Mouse (Mus musculus): ENCODE measurements around the gene Rbm46. TPM values are rescaled to one million over a fixed set of nuclear protein-coding genes. Genes with fewer than 3 reads are reported as not detected.
A peak's percentile ranks its signal among the peaks of the same experiment; 100 is the strongest.

Rbm46 gene
- 13.0 and 15.4 TPM in 2 replicates for polyA plus RNA-seq (2012; rRNA removed)

DNA sequence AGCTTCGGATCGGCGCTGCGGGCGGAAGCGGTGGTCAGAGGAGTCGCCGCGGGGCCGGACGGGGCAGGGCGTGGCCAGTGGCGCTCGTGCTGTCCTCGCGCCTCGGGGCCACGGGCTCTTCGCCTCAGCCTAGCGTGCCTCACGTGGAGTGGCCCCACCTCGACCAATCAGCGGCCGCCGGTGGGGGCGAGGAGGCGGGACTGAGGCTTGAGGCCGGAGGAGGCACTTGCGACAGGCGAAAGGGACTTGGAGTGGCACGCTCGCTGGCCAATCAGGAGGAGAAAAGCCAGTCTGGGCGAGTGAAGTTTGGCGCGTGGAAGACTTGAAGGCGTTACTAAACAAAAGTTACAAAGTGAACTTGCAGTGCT, at the start of gene Rbm46:
TSS of gene Rbm46 (minus strand) at position 112 of the 368 bp plus-strand sequence.
- TF ChIP-seq CTCF (IDR thresholded peaks at IDR 0.05; ENCODE audit: control insufficient read depth, insufficient read depth, insufficient replicate concordance, low read depth, low read length) (no peak), POLR2A (IDR thresholded peaks at IDR 0.05; ENCODE audit: control insufficient read depth, low read depth, low read length) (peak; percentile 79; the same call in 1 of the 2 replicates)
- no peaks in the 10 kb centered on the region; the same call in 1 of the 2 replicates for H3K36me3 ChIP-seq (ENCODE audit: control insufficient read depth, insufficient read depth, low read length)
- H3K4me3 ChIP-seq (ENCODE audit: control insufficient read depth, low read depth, low read length) = peak within 1 kb of the TSS; percentile 95
- H3K4me1 ChIP-seq (ENCODE audit: control insufficient read depth, insufficient read depth, low read length) = peaks cover 2% of the 10 kb centered on the region; the same call in 1 of the 2 replicates
- H3K27me3 ChIP-seq (ENCODE audit: control insufficient read depth, insufficient read depth, low read length) = no peaks in the 10 kb centered on the region
- H3K27ac ChIP-seq (ENCODE audit: control insufficient read depth, insufficient read depth, low read depth, low read length) = peak within 1 kb of the TSS; percentile 98

DNA sequence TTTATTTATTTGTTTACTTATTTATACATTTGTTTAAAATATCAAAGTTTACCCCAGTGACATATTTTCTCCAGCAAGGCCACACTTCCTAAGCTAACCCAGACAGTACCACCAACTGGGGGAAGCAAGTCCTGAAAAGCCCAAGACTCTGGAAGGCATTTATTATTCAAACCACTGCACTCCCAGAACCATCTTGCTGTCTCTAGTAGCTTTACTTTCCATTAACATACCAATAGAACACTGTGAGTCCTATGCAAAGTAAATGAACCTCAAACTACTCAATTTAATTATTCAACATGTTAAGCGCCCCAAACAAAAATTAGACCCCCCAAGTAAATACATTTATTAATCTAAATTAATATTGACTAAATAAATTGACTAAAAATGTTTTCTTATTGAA, 39.3 kb upstream of the Rbm46 start:
- TF ChIP-seq POLR2A (IDR thresholded peaks at IDR 0.05; ENCODE audit: control insufficient read depth, low read depth, low read length) = no peak
- Histone ChIP-seq H3K4me1 (ENCODE audit: control insufficient read depth, insufficient read depth, low read length) (no peaks in the 10 kb centered on the region), H3K27me3 (ENCODE audit: control insufficient read depth, insufficient read depth, low read length) (no peaks in the 10 kb centered on the region), H3K27ac (ENCODE audit: control insufficient read depth, insufficient read depth, low read depth, low read length) (no peak overlapping the region), H3K4me3 (ENCODE audit: control insufficient read depth, low read depth, low read length) (no peak overlapping the region), H3K36me3 (ENCODE audit: control insufficient read depth, insufficient read depth, low read length) (no peaks in the 10 kb centered on the region)

DNA sequence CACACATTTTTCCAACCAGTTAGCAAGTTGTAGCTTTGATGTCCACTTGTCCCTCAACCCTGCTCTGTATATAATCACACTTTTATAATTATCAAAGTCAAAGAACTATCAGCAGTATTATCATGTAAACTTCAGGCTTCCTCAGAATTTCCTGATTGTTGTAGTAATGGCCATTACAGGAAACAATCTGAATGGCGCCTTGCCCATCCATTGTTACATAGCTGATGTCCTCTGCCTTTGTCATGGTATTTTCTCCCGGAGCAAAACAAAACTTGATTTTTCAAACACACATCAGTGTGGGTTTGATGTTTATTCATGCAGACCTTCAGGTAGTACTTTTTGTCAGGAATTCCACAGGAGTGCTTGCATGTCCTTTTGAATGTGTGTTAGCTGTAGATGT, 32.4 kb upstream of the Rbm46 start:
- H3K36me3 ChIP-seq (ENCODE audit: control insufficient read depth, insufficient read depth, low read length) = no peaks in the 10 kb centered on the region
- no peak overlapping the region for H3K27ac ChIP-seq (ENCODE audit: control insufficient read depth, insufficient read depth, low read depth, low read length)
- H3K4me1 ChIP-seq (ENCODE audit: control insufficient read depth, insufficient read depth, low read length) = peaks cover 6% of the 10 kb centered on the region
- H3K4me3 ChIP-seq (ENCODE audit: control insufficient read depth, low read depth, low read length) = no peak overlapping the region
- no peaks in the 10 kb centered on the region for H3K27me3 ChIP-seq (ENCODE audit: control insufficient read depth, insufficient read depth, low read length)
- TF ChIP-seq CTCF (IDR thresholded peaks at IDR 0.05; ENCODE audit: control insufficient read depth, insufficient read depth, insufficient replicate concordance, low read depth, low read length) = no peak
- TF ChIP-seq POLR2A (IDR thresholded peaks at IDR 0.05; ENCODE audit: control insufficient read depth, low read depth, low read length) = no peak

DNA sequence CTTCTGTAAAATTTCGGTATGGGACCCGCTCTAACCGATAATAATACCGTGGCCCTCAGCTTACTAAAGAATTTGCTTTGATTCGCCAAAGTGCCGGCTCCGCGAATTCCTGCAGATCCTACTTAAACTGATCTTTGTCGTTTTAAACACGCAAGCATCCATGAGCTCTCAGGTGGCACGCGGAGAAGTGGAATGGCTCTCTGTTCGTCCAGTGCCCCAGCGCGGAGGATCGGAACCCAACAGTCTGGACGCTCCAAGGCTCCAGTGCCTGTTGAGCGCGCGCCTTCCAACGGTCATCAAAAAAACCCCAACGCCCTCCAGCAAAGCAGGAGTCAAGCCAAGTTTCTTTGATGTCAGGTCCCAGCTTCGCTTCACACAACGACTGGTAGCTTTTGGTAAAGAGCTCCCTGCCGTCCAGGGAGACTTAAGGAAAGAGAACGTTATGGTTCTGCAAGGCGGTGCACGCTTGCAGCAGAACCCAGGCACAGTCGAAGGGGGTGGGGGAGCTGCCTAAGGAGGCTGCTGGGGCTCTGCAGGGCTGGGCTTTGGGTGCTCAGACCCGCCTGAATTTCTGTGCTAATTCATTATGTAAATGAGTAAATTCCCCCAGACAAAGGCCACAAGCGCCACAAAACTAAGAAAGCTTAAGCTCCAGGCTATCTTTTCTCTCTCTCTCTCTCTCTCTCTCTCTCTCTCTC, 28.1 kb upstream of the Rbm46 start:
- Histone ChIP-seq H3K36me3 (ENCODE audit: control insufficient read depth, insufficient read depth, low read length) (no peaks in the 10 kb centered on the region), H3K27me3 (ENCODE audit: control insufficient read depth, insufficient read depth, low read length) (no peaks in the 10 kb centered on the region), H3K4me3 (ENCODE audit: control insufficient read depth, low read depth, low read length) (peak overlapping the region; percentile 84), H3K27ac (ENCODE audit: control insufficient read depth, insufficient read depth, low read depth, low read length) (peak overlapping the region; percentile 95), H3K4me1 (ENCODE audit: control insufficient read depth, insufficient read depth, low read length) (peaks cover 11% of the 10 kb centered on the region)
- TF ChIP-seq POLR2A (IDR thresholded peaks at IDR 0.05; ENCODE audit: control insufficient read depth, low read depth, low read length) (peak; percentile 29; the same call in 1 of the 2 replicates), CTCF (IDR thresholded peaks at IDR 0.05; ENCODE audit: control insufficient read depth, insufficient read depth, insufficient replicate concordance, low read depth, low read length) (no peak)

DNA sequence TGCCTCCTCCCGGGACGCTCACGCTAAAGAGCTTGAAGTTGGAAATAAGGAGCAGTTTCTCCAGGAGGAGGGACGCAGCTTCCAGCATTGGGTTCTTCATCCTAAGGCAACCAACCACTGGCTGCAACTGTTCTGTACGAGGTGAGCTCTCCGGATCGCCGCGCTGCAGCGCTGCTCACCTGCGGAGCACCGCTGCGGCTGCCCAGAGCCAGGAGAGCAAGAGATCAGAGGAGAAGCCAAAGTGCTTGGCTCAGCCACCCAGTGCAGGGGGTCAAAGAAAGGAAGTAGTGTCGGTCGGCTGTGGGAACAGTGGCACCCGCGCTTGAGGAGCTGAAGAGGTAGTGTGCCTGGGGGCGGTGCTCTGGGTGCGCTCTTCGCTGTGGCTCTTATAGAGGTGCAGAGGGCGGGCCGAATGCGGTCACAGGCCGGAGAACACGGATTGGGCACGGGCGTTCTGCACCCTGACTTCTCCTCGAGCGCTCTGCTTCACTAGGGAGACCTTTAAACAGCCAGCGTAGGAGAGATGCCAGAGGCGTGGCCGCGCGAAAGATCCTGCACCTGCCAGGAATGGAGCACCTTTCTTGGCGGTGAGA, 27.4 kb upstream of the Rbm46 start, which contains the start of gene Lrat:
TSS of gene Lrat (minus strand) at position 361 of the 593 bp plus-strand sequence.
- Histone ChIP-seq H3K27ac (ENCODE audit: control insufficient read depth, insufficient read depth, low read depth, low read length) (peak within 1 kb of the TSS; percentile 95), H3K36me3 (ENCODE audit: control insufficient read depth, insufficient read depth, low read length) (no peaks in the 10 kb centered on the region), H3K4me3 (ENCODE audit: control insufficient read depth, low read depth, low read length) (peak within 1 kb of the TSS; percentile 84), H3K4me1 (ENCODE audit: control insufficient read depth, insufficient read depth, low read length) (peaks cover 11% of the 10 kb centered on the region), H3K27me3 (ENCODE audit: control insufficient read depth, insufficient read depth, low read length) (no peaks in the 10 kb centered on the region)
- TF ChIP-seq CTCF (IDR thresholded peaks at IDR 0.05; ENCODE audit: control insufficient read depth, insufficient read depth, insufficient replicate concordance, low read depth, low read length) (no peak), POLR2A (IDR thresholded peaks at IDR 0.05; ENCODE audit: control insufficient read depth, low read depth, low read length) (no peak; the same call in 1 of the 2 replicates)

DNA sequence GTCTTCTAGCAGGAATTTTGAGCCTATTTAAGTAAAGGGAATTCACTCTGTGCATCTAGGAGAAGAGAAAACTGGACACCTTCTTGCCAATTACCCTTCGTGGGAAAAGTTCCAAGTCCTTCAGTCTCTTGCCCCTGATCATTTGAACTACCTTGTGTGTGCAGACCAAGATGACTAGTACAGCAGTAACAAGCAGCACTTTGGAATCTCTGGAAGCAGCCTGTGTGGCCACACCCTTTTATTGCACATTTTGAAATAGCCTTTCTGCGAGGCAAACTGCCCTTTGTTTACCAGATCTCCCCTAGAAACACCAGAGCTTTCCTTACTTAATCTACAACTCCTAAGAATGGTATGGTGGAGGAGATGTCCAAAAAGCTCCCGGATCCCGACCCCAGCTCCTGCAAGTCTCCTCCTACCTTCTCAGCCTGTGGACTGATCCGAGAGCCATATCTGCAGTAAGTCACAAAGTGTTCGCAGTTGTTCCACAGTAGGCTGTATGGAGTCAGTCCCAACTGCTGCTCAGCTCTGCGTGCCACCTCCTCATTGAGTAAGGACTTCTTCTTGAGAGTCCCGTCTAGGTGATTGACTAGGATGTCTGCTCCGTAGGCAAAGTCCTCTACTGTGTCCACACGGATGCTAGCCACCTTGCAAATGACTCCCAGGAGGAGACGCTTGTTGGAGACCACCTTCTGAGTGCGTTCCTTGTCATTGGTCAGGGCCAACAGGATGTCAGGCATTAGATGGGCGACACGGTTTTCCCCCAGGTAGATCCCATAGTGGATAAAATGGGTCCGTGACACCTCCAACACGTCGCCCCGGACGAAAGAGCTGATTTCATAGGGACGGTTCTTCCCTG, 26.7 kb upstream of the Rbm46 start:
- Histone ChIP-seq H3K4me3 (ENCODE audit: control insufficient read depth, low read depth, low read length) (peak overlapping the region; percentile 84), H3K27me3 (ENCODE audit: control insufficient read depth, insufficient read depth, low read length) (no peaks in the 10 kb centered on the region), H3K36me3 (ENCODE audit: control insufficient read depth, insufficient read depth, low read length) (no peaks in the 10 kb centered on the region), H3K27ac (ENCODE audit: control insufficient read depth, insufficient read depth, low read depth, low read length) (peak overlapping the region; percentile 95), H3K4me1 (ENCODE audit: control insufficient read depth, insufficient read depth, low read length) (peaks cover 11% of the 10 kb centered on the region)
- no peak for TF ChIP-seq CTCF (IDR thresholded peaks at IDR 0.05; ENCODE audit: control insufficient read depth, insufficient read depth, insufficient replicate concordance, low read depth, low read length)
- no peak for TF ChIP-seq POLR2A (IDR thresholded peaks at IDR 0.05; ENCODE audit: control insufficient read depth, low read depth, low read length)

DNA sequence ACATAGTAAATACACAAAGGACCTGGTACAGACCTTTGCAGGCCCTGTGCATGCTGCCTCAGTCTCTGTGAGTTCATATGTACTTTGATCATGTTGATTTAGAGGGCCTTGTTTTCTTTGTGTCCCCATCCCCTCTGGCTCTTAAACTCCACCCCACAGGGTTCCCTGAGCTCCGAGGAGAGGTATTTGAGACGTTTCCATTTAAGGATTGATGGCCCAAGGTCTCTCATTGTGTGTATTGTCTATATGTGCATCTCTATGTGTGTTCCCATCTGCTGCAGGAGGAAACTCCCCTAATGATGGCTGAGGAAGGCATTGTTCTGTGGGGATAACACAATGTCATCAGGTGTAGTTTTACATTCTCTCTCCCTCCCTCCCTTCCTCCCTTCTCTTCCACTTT, 12.6 kb upstream of the Rbm46 start:
- H3K27ac ChIP-seq (ENCODE audit: control insufficient read depth, insufficient read depth, low read depth, low read length) = no peak overlapping the region
- no peaks in the 10 kb centered on the region for H3K36me3 ChIP-seq (ENCODE audit: control insufficient read depth, insufficient read depth, low read length)
- no peaks in the 10 kb centered on the region for H3K27me3 ChIP-seq (ENCODE audit: control insufficient read depth, insufficient read depth, low read length)
- H3K4me1 ChIP-seq (ENCODE audit: control insufficient read depth, insufficient read depth, low read length) = no peaks in the 10 kb centered on the region
- TF ChIP-seq POLR2A (IDR thresholded peaks at IDR 0.05; ENCODE audit: control insufficient read depth, low read depth, low read length) (no peak), CTCF (IDR thresholded peaks at IDR 0.05; ENCODE audit: control insufficient read depth, insufficient read depth, insufficient replicate concordance, low read depth, low read length) (no peak)
- H3K4me3 ChIP-seq (ENCODE audit: control insufficient read depth, low read depth, low read length) = no peak overlapping the region

All from testis, adult 2 months (tissue).